Mouse (Mus musculus) CH12.LX (cell line): ENCODE measurements at regions not wholly inside any gene's neighbourhood (a gene's known extent, or its start where the extent isn't known, plus 50 kb on each side); places are given as distances from the start of the nearest gene placed in this dataset.

Experiments used
- CTCF ChIP-seq, 2 experiments: IDR thresholded peaks in 1 of 2; conservative IDR thresholded peaks in 1 of 2; 2 replicates each; pipeline ENCODE4 v1.5.1; 2011 to 2012; ENCODE audit warnings: low read depth in 2 of 2, low read length in 2 of 2, improper control_type of control experiment in 1 of 2, inconsistent platforms in 1 of 2, mild to moderate bottlenecking in 1 of 2, moderate library complexity in 1 of 2
- ETS1 ChIP-seq: conservative IDR thresholded peaks from 2 replicates; pipeline ENCODE4 v1.6.1; 2012; ENCODE audit warnings: low read depth, mild to moderate bottlenecking, inconsistent platforms, low read length, improper control_type of control experiment, moderate library complexity
- MXI1 ChIP-seq: IDR thresholded peaks from 2 replicates; pipeline ENCODE4 v1.6.1; 2011; ENCODE audit warnings: mild to moderate bottlenecking, low read depth, low read length, improper control_type of control experiment
- MYC ChIP-seq: IDR thresholded peaks from 2 replicates; pipeline ENCODE4 v1.6.1; 2011; ENCODE audit warnings: low read depth, mild to moderate bottlenecking, improper control_type of control experiment, low read length
- USF1 ChIP-seq: IDR thresholded peaks from 2 replicates; pipeline ENCODE4 v1.6.1; 2014; ENCODE audit warnings: low read depth, mild to moderate bottlenecking, inconsistent platforms, low read length, improper control_type of control experiment

DNA sequence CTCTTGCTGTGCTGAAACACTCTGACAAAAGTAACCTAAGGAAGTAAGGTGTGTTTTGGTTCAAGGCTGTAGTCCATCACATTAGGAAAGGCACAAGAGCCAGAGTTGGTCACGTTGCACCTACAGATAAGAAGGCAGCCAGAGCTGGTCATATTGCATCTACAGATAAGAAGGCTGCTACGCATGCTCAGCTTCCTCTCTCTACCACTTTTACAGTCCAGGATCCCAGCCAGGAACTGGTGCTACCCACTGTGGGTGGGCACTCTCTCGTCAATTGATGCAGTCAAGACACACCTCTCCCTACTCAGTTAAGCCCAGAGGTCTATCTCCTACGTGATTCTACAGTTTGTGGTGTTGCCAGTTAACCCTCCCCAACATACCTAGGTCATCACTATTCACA is 147.8 kb upstream of the Prok2 start:
- TF ChIP-seq CTCF (conservative IDR thresholded peaks at IDR 0.05 in 1 of 2, IDR thresholded peaks at IDR 0.05 in 1 of 2; ENCODE audit: low read depth in 2 of 2, low read length in 2 of 2) (no peak), MYC (no peak), MXI1 (no peak), USF1 (no peak), ETS1 (no peak)
